Mouse (Mus musculus): ENCODE results near the gene Insl6. TPM values are rescaled to one million over a fixed set of nuclear protein-coding genes. Genes with fewer than 3 reads are reported as not detected.

Gene Insl6
- polyA plus RNA-seq, 1 experiment from 2014 or later, result 7.2 TPM

DNA sequence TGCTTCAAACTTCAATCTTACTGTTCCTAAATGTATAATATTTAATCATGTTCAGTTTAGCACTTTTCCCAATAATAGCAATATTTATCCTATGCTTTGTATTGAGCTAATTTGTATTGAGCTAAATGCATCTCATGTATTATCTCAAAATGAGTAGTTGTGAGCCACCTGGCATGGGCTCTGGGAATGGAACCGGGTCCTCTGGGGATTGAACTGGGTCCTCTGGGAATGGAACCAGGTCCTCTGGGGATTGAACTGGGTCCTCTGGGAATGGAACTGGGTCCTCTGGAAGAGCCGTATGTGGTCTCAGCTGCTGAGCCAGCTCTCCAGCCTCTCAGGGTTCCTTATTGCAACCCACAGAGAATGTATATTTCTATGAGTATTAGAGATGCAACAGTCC lies 23.0 kb downstream of the Insl6 start:
- Histone ChIP-seq H3K4me3 (ENCODE audit: low read length) (no peak overlapping the region), H3K36me3 (ENCODE audit: control insufficient read depth, insufficient read depth, low read length) (peaks cover 29% of the 10 kb centered on the region; the same call in 1 of the 2 replicates), H3K9me3 (ENCODE audit: control insufficient read depth, low read length) (no peaks in the 10 kb centered on the region), H3K27ac (ENCODE audit: low read depth, low read length) (no peak overlapping the region), H3K27me3 (ENCODE audit: control insufficient read depth, insufficient read depth, low read length) (no peaks in the 10 kb centered on the region), H3K4me1 (ENCODE audit: control insufficient read depth, insufficient read depth, low read length) (no peaks in the 10 kb centered on the region), H3K4me2 (replicated peaks; ENCODE audit: low read depth, low read length) (no peak overlapping the region), H3K9ac (ENCODE audit: low read depth, low read length) (no peak overlapping the region)
- ATAC-seq (ENCODE audit: low FRiP score, low TSS enrichment), result no peak
- 94% methylated on average over 2 of the region's 2 CpGs for WGBS

DNA sequence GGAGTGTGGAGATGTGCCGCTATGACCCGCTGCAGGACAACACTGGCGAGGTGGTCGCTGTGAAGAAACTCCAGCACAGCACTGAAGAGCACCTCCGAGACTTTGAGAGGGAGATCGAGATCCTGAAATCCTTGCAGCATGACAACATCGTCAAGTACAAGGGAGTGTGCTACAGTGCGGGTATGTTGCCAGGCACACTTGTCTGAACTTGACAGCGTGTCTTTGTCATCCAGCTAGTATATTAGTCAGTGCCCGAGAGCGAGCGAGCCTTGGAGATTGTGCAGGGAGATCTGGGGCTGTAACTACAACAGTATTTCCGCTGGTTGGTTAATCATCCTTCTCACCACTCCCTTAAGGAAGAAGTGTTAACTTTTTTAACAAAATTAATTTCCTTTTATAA lies 24.2 kb downstream of the Insl6 start:
- Histone ChIP-seq H3K27ac (ENCODE audit: low read depth, low read length) (no peak overlapping the region), H3K27me3 (ENCODE audit: control insufficient read depth, insufficient read depth, low read length) (no peaks in the 10 kb centered on the region), H3K9ac (ENCODE audit: low read depth, low read length) (no peak overlapping the region), H3K4me1 (ENCODE audit: control insufficient read depth, insufficient read depth, low read length) (no peaks in the 10 kb centered on the region), H3K4me2 (replicated peaks; ENCODE audit: low read depth, low read length) (no peak overlapping the region), H3K4me3 (ENCODE audit: low read length) (no peak overlapping the region), H3K36me3 (ENCODE audit: control insufficient read depth, insufficient read depth, low read length) (peaks cover 31% of the 10 kb centered on the region; the same call in 1 of the 2 replicates), H3K9me3 (ENCODE audit: control insufficient read depth, low read length) (no peaks in the 10 kb centered on the region)
- no peak for ATAC-seq (ENCODE audit: low FRiP score, low TSS enrichment)
- 91% methylated on average over 13 of the region's 13 CpGs for WGBS

DNA sequence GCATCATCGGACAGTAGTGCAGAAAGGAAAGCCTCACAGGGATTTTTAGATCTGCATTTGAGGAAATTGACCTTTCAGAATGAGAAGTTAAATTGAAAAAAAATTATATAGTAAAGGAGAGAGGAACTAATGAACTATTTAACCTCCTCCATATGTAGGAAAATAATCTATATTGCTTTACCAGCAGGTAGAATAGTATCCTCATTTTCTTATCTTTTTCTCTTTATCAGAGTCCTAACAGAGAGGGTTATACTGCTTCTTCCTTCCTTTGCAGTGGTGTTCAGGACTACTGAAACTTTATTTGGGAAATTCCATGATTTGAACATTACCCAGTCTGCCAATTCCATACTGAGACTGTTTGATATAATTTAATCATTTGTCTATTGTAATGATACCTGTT lies 27.8 kb downstream of the Insl6 start:
- Histone ChIP-seq H3K27ac (ENCODE audit: low read depth, low read length) (no peak overlapping the region), H3K36me3 (ENCODE audit: control insufficient read depth, insufficient read depth, low read length) (peaks cover 28% of the 10 kb centered on the region; the same call in 1 of the 2 replicates), H3K9ac (ENCODE audit: low read depth, low read length) (no peak overlapping the region), H3K27me3 (ENCODE audit: control insufficient read depth, insufficient read depth, low read length) (no peaks in the 10 kb centered on the region), H3K4me2 (replicated peaks; ENCODE audit: low read depth, low read length) (no peak overlapping the region), H3K9me3 (ENCODE audit: control insufficient read depth, low read length) (no peaks in the 10 kb centered on the region), H3K4me3 (ENCODE audit: low read length) (no peak overlapping the region), H3K4me1 (ENCODE audit: control insufficient read depth, insufficient read depth, low read length) (no peaks in the 10 kb centered on the region)
- 95% methylated on average over 1 of the region's 1 CpGs for WGBS
- no peak for ATAC-seq (ENCODE audit: low FRiP score, low TSS enrichment)

DNA sequence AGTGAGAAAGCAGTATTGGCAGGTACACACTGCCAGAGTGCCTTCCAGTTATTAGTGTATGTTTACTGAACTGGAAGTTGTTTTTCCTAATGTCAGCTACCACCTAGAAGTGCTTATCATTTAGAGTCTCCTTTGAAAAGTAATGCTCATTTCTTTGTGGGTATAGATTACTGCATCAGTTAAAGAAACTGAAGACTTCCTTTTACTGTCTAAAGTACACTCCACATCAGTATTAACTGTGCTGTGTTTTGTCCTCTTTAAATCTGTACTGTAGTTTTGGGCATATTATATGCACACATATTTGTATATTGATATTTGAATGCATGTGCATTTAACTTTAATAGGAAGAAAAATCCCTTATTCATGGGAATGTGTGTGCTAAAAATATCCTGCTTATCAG lies 29.0 kb downstream of the Insl6 start:
- H3K9ac ChIP-seq (ENCODE audit: low read depth, low read length), result no peak overlapping the region
- H3K27me3 ChIP-seq (ENCODE audit: control insufficient read depth, insufficient read depth, low read length), result no peaks in the 10 kb centered on the region
- no peaks in the 10 kb centered on the region for H3K9me3 ChIP-seq (ENCODE audit: control insufficient read depth, low read length)
- H3K36me3 ChIP-seq (ENCODE audit: control insufficient read depth, insufficient read depth, low read length), result peaks cover 37% of the 10 kb centered on the region; the same call in 1 of the 2 replicates
- H3K4me1 ChIP-seq (ENCODE audit: control insufficient read depth, insufficient read depth, low read length), result no peaks in the 10 kb centered on the region
- ATAC-seq (ENCODE audit: low FRiP score, low TSS enrichment), result no peak
- H3K4me2 ChIP-seq (replicated peaks; ENCODE audit: low read depth, low read length), result no peak overlapping the region
- no peak overlapping the region for H3K27ac ChIP-seq (ENCODE audit: low read depth, low read length)
- no peak overlapping the region for H3K4me3 ChIP-seq (ENCODE audit: low read length)

DNA sequence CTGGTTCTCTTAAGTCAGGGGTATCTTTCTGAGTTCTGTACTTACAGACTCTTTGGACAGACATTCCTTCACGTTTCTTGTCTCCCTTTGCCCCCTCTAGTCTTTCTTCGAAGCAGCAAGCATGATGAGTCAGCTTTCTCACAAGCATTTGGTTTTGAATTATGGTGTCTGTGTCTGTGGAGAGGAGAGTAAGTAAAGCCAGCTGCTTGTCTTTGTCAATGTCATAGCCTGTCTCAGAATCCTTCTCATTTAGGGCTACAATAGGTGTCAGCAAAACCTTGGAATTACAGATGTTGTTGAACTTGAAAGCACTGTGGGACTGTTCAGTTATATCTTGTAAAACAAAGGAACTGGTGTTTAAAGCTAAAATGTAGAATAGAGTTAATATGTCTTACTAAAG lies 30.4 kb downstream of the Insl6 start:
- no peaks in the 10 kb centered on the region for H3K4me1 ChIP-seq (ENCODE audit: control insufficient read depth, insufficient read depth, low read length)

DNA sequence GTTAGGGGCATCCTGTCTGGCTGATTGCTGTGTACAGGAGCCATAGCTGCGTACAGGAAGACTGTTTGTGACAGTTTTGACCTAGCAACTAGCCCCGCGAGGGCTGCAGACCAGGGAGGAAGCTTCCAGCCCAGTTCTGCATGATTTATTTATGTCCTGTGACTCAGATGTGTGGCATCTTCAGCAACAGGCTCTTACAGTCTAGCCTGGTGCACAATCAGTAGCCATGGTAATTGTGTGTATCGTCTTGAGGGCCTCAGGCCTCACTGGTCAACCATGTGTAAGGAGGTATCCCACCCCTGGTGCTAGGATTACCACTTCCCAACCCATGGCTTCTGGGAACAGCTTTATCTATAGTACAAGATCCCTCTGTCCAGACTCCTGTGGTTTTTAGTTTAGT lies 32.6 kb downstream of the Insl6 start:
- no peak overlapping the region for H3K4me3 ChIP-seq (ENCODE audit: low read length)
- H3K4me2 ChIP-seq (replicated peaks; ENCODE audit: low read depth, low read length), result no peak overlapping the region
- peaks cover 31% of the 10 kb centered on the region for H3K36me3 ChIP-seq (ENCODE audit: control insufficient read depth, insufficient read depth, low read length)
- H3K9ac ChIP-seq (ENCODE audit: low read depth, low read length), result no peak overlapping the region
- no peaks in the 10 kb centered on the region for H3K4me1 ChIP-seq (ENCODE audit: control insufficient read depth, insufficient read depth, low read length)
- 65% methylated on average over 4 of the region's 4 CpGs for WGBS
- H3K27ac ChIP-seq (ENCODE audit: low read depth, low read length), result no peak overlapping the region
- ATAC-seq (ENCODE audit: low FRiP score, low TSS enrichment), result no peak
- no peaks in the 10 kb centered on the region for H3K9me3 ChIP-seq (ENCODE audit: control insufficient read depth, low read length)
- H3K27me3 ChIP-seq (ENCODE audit: control insufficient read depth, insufficient read depth, low read length), result no peaks in the 10 kb centered on the region

More for the DNA sequence above, 30.4 kb downstream of the Insl6 start:
- Histone ChIP-seq H3K4me3 (ENCODE audit: low read length) (no peak overlapping the region), H3K27ac (ENCODE audit: low read depth, low read length) (no peak overlapping the region), H3K36me3 (ENCODE audit: control insufficient read depth, insufficient read depth, low read length) (peaks cover 30% of the 10 kb centered on the region; the same call in 1 of the 2 replicates), H3K9me3 (ENCODE audit: control insufficient read depth, low read length) (no peaks in the 10 kb centered on the region), H3K9ac (ENCODE audit: low read depth, low read length) (no peak overlapping the region), H3K4me2 (replicated peaks; ENCODE audit: low read depth, low read length) (no peak overlapping the region), H3K27me3 (ENCODE audit: control insufficient read depth, insufficient read depth, low read length) (no peaks in the 10 kb centered on the region)
- no peak for ATAC-seq (ENCODE audit: low FRiP score, low TSS enrichment)
- 51% methylated on average over 2 of the region's 2 CpGs for WGBS

DNA sequence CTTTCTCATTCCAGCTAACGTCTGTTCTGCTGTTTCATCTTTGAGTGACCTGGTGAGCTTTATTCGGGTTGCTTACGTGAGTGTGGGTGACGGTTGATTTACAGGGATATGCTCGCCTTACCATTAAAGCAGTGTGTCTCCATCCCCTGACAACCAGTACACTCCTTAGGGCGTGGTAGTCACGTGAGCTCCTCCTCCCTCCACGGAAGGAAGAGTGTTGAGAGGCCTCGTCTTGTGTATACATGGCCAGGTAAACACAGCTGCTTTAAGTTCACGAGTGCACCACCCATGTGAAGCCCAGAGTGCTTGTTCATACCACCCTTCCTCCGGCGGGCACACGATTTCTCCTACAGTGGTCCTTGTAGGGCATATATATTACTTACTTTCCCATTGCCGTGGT lies 33.6 kb downstream of the Insl6 start:
- no peak overlapping the region for H3K4me3 ChIP-seq (ENCODE audit: low read length)
- WGBS, result 73% methylated on average over 14 of the region's 14 CpGs

DNA sequence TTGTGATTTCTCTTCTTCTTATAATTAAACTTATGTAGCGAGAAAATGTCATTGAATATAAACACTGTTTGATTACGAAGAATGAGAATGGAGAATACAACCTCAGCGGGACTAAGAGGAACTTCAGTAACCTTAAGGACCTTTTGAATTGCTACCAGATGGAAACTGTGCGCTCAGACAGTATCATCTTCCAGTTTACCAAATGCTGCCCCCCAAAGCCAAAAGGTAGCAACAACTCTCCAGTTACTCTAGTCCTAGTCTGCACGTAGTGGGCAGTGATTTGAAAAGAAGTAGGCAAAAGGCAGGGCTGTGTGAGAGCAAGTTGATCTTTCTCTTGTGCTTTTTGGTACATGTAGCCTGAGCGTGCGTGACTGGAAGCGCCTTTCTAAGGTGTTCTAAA lies 37.3 kb downstream of the Insl6 start:
- no peaks in the 10 kb centered on the region for H3K9me3 ChIP-seq (ENCODE audit: control insufficient read depth, low read length)
- ATAC-seq (ENCODE audit: low FRiP score, low TSS enrichment), result no peak
- H3K4me1 ChIP-seq (ENCODE audit: control insufficient read depth, insufficient read depth, low read length), result no peaks in the 10 kb centered on the region
- H3K36me3 ChIP-seq (ENCODE audit: control insufficient read depth, insufficient read depth, low read length), result peaks cover 39% of the 10 kb centered on the region
- WGBS, result 71% methylated on average over 8 of the region's 8 CpGs
- H3K4me2 ChIP-seq (replicated peaks; ENCODE audit: low read depth, low read length), result no peak overlapping the region
- no peaks in the 10 kb centered on the region for H3K27me3 ChIP-seq (ENCODE audit: control insufficient read depth, insufficient read depth, low read length)
- H3K27ac ChIP-seq (ENCODE audit: low read depth, low read length), result no peak overlapping the region
- no peak overlapping the region for H3K9ac ChIP-seq (ENCODE audit: low read depth, low read length)
- no peak overlapping the region for H3K4me3 ChIP-seq (ENCODE audit: low read length)

More for the DNA sequence above, 33.6 kb downstream of the Insl6 start:
- no peaks in the 10 kb centered on the region for H3K27me3 ChIP-seq (ENCODE audit: control insufficient read depth, insufficient read depth, low read length)
- H3K9me3 ChIP-seq (ENCODE audit: control insufficient read depth, low read length), result no peaks in the 10 kb centered on the region
- H3K4me1 ChIP-seq (ENCODE audit: control insufficient read depth, insufficient read depth, low read length), result no peaks in the 10 kb centered on the region
- H3K4me2 ChIP-seq (replicated peaks; ENCODE audit: low read depth, low read length), result no peak overlapping the region
- H3K9ac ChIP-seq (ENCODE audit: low read depth, low read length), result no peak overlapping the region
- no peak overlapping the region for H3K27ac ChIP-seq (ENCODE audit: low read depth, low read length)
- ATAC-seq (ENCODE audit: low FRiP score, low TSS enrichment), result no peak
- peaks cover 35% of the 10 kb centered on the region for H3K36me3 ChIP-seq (ENCODE audit: control insufficient read depth, insufficient read depth, low read length)

DNA sequence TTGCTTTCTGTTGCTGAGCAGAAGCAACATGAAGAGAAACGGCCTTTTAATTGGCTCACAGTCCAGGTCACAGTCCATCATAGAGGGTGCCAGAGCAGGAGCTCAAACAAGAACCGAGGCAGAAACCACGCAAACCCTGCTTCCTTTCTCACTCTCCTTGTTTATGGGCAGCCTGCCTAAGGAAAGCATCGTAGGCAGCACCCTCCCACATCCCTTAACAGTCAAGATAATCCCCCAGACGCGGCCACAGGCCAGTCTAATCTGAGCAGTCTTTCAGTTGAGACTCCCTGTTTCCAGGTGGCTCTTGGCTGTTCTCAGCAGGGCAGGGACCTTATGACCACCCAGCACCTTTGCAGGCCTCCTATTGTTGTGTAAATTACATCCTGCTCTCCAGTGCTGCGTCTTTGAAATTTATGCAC lies 39.7 kb downstream of the Insl6 start:
- no peaks in the 10 kb centered on the region for H3K4me1 ChIP-seq (ENCODE audit: control insufficient read depth, insufficient read depth, low read length)
- H3K36me3 ChIP-seq (ENCODE audit: control insufficient read depth, insufficient read depth, low read length), result peaks cover 24% of the 10 kb centered on the region
- no peak for ATAC-seq (ENCODE audit: low FRiP score, low TSS enrichment)
- H3K27ac ChIP-seq (ENCODE audit: low read depth, low read length), result no peak overlapping the region
- no peak overlapping the region for H3K9ac ChIP-seq (ENCODE audit: low read depth, low read length)
- no peak overlapping the region for H3K4me3 ChIP-seq (ENCODE audit: low read length)
- H3K27me3 ChIP-seq (ENCODE audit: control insufficient read depth, insufficient read depth, low read length), result no peaks in the 10 kb centered on the region
- no peaks in the 10 kb centered on the region for H3K9me3 ChIP-seq (ENCODE audit: control insufficient read depth, low read length)
- WGBS, result 37% methylated on average over 7 of the region's 7 CpGs
- H3K4me2 ChIP-seq (replicated peaks; ENCODE audit: low read depth, low read length), result no peak overlapping the region

Data from kidney, embryonic 14.5 days (tissue).